Mouse (Mus musculus) lung, postnatal 25 days (tissue): ENCODE data around the gene Ctnna3.
"Not testable (repeated sequence)": the region's sequence is repeated elsewhere in the genome, so short reads cannot be mapped to it uniquely, and the experiment has no call there.

ENCODE experiments used
- DNase-seq: peaks from one replicate; pipeline ENCODE4 v3.0.0; 2022; ENCODE audit warnings: low spot score

Ctnna3 gene

DNA sequence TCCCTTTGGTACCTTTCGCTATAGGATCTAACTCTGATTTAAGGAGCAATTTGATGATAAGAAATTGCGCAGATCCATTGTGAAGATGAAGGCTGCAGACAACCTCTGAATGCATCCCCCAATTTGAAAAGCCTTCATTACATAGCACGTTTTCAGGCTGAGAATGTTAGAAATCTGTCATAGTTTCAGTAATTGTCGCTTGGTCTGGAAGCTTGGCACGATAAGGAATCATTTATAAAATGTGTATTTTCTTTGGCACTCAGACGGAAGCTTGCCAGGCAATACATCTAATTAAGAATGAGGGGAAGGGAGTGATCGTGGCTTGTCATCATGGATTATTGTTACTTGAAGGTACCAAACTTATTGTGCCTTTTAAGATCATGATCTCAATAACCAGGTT lies 1511.1 kb downstream of the Ctnna3 start:
- DNase-seq = no peak

- DNase-seq = no peak
Measured at GRCm38 (mm10) chr10:64958391-64958790, 1528.5 kb downstream of the Ctnna3 start.

GRCm38 (mm10) chr10:64992871-64993270 lies 1563.0 kb downstream of the Ctnna3 start:
- DNase-seq = no peak

DNA sequence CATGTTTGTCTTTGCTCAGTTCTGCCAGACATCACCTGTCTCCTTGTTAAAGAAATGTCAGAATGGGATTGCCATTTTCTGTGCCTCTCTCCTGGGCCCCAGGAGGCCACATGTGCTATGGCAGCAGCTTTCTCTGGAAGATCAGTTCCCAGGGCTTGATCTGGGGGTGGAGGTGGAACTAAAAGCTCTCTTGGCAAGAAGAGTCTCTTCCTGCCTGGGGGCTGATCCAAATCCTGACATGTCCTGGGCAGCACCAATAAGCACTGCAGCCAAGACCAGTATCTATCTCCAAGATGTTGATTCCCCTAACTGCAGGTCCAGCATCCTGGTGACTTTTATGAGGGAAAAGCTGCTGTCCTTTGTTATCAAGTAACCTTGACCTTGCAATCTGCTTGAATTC lies 1583.6 kb downstream of the Ctnna3 start:
- no peak for DNase-seq

GRCm38 (mm10) chr10:65022667-65023066 lies 1592.8 kb downstream of the Ctnna3 start:
- DNase-seq = no peak

GRCm38 (mm10) chr10:65033516-65033915 lies 1603.6 kb downstream of the Ctnna3 start:
- DNase-seq = not testable (repeated sequence)
